Mouse (Mus musculus) spleen, adult 2 months (tissue): Measurements from ENCODE around the gene Pipox.

Experiments
- CTCF ChIP-seq: fragments of 200-500 bp; IDR thresholded peaks from 2 replicates; pipeline ENCODE4 v1.5.1; 2011; ENCODE audit warnings: mild to moderate bottlenecking, inconsistent platforms; ENCODE audit not compliant: insufficient read depth, insufficient read length, insufficient replicate concordance; ENCODE audit errors: extremely low read depth
- POLR2A ChIP-seq: fragments of 200-500 bp; IDR thresholded peaks from 2 replicates; pipeline ENCODE4 v1.6.1; 2011; ENCODE audit warnings: low read depth, low read length, inconsistent platforms

DNA sequence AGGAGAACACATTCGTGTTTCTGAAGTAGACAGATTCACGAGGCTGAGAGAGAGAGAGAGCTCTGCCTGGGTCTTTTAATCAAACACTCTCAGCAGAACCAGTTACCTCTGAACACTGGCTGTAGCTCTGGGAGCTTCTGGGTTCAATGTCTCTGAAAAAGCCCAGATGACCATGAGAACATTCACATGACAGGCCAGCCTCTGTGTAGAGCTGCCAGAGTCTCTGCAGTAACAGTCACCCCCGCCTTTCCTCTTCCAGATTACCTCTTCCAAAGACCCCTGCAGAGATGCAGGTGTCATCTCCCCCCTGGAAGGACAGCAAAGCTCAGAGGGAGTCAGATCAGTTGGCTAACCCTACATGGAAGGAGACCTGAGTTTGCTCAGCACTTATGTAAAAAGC, 41.7 kb downstream of the Pipox start:
- TF ChIP-seq CTCF (no peak), POLR2A (no peak)
